Mouse (Mus musculus) heart, embryonic 15.5 days (tissue): ENCODE results near the gene Tmem176b. TPM values are rescaled to one million over a fixed set of nuclear protein-coding genes. Genes with fewer than 3 reads are reported as not detected.
"Not testable (repeated sequence)": the region's sequence is repeated elsewhere in the genome, so short reads cannot be mapped to it uniquely, and the experiment has no call there.

Experiments
- ATAC-seq: fragments of 200-750 bp; cut with Nextera tagmentation; replicated peaks from 2 replicates; pipeline ENCODE4 v1.8.0; 2017; ENCODE audit warnings: low read depth, moderate TSS enrichment; ENCODE audit not compliant: insufficient number of reproducible peaks, insufficient read depth, low FRiP score
- H3K27ac ChIP-seq: fragments of 300-500 bp; sonication (generic); 2 replicates; pipeline ENCODE4 v1.5.1; 2015; ENCODE audit warnings: mild to moderate bottlenecking, inconsistent platforms
- H3K27me3 ChIP-seq: fragments of 300-500 bp; sonication (generic); 2 replicates; pipeline ENCODE4 v1.6.1; 2015; ENCODE audit warnings: inconsistent platforms
- H3K36me3 ChIP-seq: fragments of 300-500 bp; sonication (generic); 2 replicates; pipeline ENCODE4 v1.6.1; 2015; ENCODE audit warnings: mild to moderate bottlenecking, inconsistent platforms
- H3K4me1 ChIP-seq: fragments of 300-500 bp; sonication (generic); replicated peaks from 2 replicates; pipeline ENCODE4 v1.6.1; 2015; ENCODE audit warnings: inconsistent platforms
- H3K4me2 ChIP-seq: fragments of 300-500 bp; sonication (generic); 2 replicates; pipeline ENCODE4 v1.6.1; 2015; ENCODE audit warnings: inconsistent platforms, mild to moderate bottlenecking, moderate library complexity
- H3K4me3 ChIP-seq: fragments of 300-500 bp; sonication (generic); 2 replicates; pipeline ENCODE4 v1.5.1; 2015; ENCODE audit warnings: mild to moderate bottlenecking, inconsistent platforms
- H3K9ac ChIP-seq: fragments of 300-500 bp; sonication (generic); 2 replicates; pipeline ENCODE4 v1.6.1; 2015; ENCODE audit warnings: mild to moderate bottlenecking, inconsistent platforms
- H3K9me3 ChIP-seq: fragments of 300-500 bp; sonication (generic); replicated peaks from 2 replicates; pipeline ENCODE4 v1.6.1; 2016; ENCODE audit warnings: inconsistent platforms
- WGBS: fragments of 180-500 bp; shearing (Covaris S2); methylation state at CpG from one replicate; pipeline ENCODE4 v1.1.7; 2015; ENCODE audit warnings: mixed read lengths; 5-methylcytosine and 5-hydroxymethylcytosine counted together
- polyA plus RNA-seq: library from polyadenylated mRNA; unstranded; fragments of >200 nt; fragmentation: Nextera tagmentation; extraction: Ambion mirVana; gene quantifications from 2 replicates; pipeline ENCODE4 v1.2.1, GENCODE M21; 2015

Gene Tmem176b
- polyA plus RNA-seq: 191 and 255 TPM in 2 replicates

DNA sequence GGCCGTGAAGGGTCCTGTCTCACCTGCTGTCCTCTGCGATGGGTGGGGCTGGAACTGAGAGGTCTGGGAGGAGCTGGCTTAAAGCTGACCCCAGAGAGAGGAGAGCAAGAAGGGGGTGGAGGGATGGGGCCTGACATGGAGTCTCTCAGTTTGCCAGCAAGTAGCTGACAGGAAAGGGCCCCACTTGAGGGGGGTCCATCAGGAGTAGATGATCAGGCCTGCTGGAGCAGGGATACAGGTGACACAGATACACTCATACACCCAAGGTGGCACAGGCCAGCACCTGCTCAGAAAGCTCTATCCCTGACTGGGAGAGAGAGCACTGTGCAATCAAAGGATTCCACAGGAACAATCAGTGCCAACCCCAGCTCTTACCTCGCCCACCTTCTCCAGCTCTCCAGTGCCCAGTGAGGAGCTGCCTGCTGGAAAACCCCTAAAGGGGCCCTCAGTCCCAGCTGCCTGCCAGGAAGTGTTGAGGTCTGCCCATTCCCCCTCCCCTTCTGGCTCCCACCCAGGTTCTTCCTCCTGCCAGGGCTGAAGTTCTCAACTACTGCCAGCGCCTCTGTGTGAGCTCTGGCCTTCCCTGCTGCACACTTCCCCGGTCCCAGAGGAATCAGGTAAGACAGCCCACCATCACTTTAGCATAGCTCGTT, at the start of gene Tmem176b:
Gene Tmem176b (minus strand): TSS at position 524 of the 653 bp plus-strand sequence.
- H3K36me3 ChIP-seq: peaks cover 19% of the 10 kb centered on the region; the same call in 1 of the 2 replicates
- peak within 1 kb of the TSS; percentile 61 for H3K4me3 ChIP-seq

DNA sequence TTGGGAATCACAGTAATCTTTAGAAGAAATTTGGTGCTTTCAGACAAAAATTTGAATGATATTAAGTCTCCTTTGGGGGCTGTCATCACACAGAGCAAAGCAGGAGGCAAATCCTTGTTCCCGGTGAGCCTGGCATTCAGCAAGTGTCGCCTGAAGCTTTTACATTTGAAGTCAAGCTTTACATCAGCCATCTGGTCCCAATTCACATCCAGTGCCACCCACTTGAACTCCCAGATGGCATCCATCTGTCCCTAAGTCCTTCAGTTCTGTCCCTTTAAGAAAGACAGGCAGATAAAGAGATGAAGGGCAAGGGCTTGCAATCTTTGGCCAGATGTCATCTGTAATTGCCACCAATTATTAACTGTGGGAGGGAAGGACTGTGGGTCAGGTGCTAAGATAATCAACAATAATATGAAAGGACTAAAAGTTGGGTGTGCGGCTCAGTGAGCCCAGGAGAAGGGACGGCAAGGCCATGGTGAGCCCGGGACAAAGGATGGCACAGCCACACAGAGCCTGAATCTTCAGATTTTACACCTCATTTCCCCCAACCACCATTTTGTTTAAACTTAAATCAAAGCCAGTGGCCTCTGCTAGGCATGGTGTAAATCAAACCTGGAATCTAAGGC, 35.3 kb upstream of the Tmem176b start:
- Histone ChIP-seq H3K36me3 (no peaks in the 10 kb centered on the region), H3K9me3 (no peaks in the 10 kb centered on the region), H3K27ac (no peak overlapping the region), H3K4me2 (no peak overlapping the region), H3K4me1 (no peaks in the 10 kb centered on the region), H3K27me3 (no peaks in the 10 kb centered on the region), H3K4me3 (no peak overlapping the region), H3K9ac (no peak overlapping the region)
- no peak for ATAC-seq
- 77% methylated on average over 5 of the region's 5 CpGs for WGBS

More for the DNA sequence above, at the start of gene Tmem176b:
- no peaks in the 10 kb centered on the region for H3K27me3 ChIP-seq
- peak within 1 kb of the TSS; percentile 94 for H3K27ac ChIP-seq
- peak within 1 kb of the TSS; percentile 78 for H3K4me2 ChIP-seq
- H3K9me3 ChIP-seq: no peaks in the 10 kb centered on the region
- WGBS: under 1% methylated on average over 6 of the region's 6 CpGs
- ATAC-seq: peak; percentile 93
- H3K4me1 ChIP-seq: peaks cover 40% of the 10 kb centered on the region
- peak within 1 kb of the TSS; percentile 66 for H3K9ac ChIP-seq

DNA sequence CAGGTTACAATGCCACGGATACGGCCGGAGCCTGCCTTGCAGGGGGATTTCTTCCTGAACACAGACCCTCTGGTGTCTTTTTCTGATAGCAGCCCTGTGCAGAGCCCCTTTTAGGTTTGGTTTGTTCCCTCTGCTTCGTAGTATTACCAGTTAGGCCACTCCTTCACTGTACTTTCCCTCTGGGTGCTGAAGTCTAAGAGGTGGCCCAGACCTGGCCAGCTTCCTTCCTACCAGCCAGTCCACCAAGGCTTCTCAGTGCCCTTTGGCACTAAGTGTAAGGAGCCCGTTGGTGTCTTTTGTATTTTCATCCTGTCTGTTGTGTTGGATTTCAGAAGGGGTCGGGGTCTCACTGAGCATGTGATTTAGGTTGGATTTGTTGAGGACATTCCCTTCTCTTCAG, 34.2 kb upstream of the Tmem176b start:
- Histone ChIP-seq H3K9ac (no peak overlapping the region), H3K27ac (no peak overlapping the region), H3K4me3 (no peak overlapping the region), H3K27me3 (no peaks in the 10 kb centered on the region), H3K4me2 (no peak overlapping the region), H3K9me3 (no peaks in the 10 kb centered on the region), H3K36me3 (no peaks in the 10 kb centered on the region), H3K4me1 (no peaks in the 10 kb centered on the region)
- 77% methylated on average over 6 of the region's 6 CpGs for WGBS
- ATAC-seq: no peak

DNA sequence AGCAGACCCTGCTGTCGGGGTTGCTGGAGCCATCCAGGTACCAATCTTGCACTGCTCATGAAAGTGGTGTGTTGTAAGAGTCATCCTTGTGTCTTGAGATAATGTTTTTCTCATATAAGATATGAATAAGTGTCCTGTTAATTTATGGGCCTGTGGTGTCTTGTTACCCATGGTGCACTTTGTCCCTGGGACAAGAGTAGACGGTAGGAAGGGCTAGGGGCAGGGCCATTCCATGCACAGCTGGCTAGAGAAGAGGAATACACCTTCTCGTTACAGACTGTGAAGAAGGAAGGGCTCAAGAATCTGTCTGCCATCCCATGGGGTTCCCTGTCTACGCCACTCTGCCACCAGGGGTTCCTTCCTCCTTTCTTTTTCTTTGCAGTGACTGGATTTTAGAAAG, 33.3 kb upstream of the Tmem176b start:
- no peak overlapping the region for H3K4me2 ChIP-seq
- H3K36me3 ChIP-seq: no peaks in the 10 kb centered on the region
- no peak overlapping the region for H3K4me3 ChIP-seq
- H3K9ac ChIP-seq: no peak overlapping the region
- no peak for ATAC-seq
- H3K4me1 ChIP-seq: no peaks in the 10 kb centered on the region
- H3K27me3 ChIP-seq: no peaks in the 10 kb centered on the region
- 73% methylated on average over 4 of the region's 4 CpGs for WGBS
- no peaks in the 10 kb centered on the region for H3K9me3 ChIP-seq
- no peak overlapping the region for H3K27ac ChIP-seq

DNA sequence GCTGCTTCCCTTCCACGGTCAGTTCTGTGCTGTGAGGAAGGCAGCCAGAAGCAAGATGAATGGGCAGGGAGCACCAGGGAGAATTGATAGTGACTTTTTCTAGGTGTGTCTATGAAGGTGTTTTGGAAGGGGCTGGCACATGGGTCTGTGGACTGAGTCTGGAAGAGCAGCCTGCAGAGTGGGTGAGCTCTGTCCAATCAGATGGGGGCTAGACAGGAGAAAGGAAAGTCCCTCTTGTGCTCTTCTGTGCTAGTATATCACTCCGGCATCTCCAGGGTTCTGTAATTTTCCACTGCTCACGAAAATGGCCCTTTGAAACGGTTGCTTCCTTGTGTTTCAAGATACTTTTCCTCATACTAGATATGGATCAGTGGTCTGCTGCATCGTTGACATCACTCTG, 31.3 kb upstream of the Tmem176b start, which contains the start of gene Aoc1:
Gene Aoc1 (plus strand): TSS at position 301 of the 400 bp plus-strand sequence.
- H3K27ac ChIP-seq: no peak within 1 kb of the TSS
- no peak within 1 kb of the TSS for H3K9ac ChIP-seq
- H3K4me3 ChIP-seq: no peak within 1 kb of the TSS
- no peaks in the 10 kb centered on the region for H3K4me1 ChIP-seq
- H3K4me2 ChIP-seq: no peak within 1 kb of the TSS
- no peaks in the 10 kb centered on the region for H3K36me3 ChIP-seq
- no peak for ATAC-seq
- H3K27me3 ChIP-seq: no peaks in the 10 kb centered on the region
- H3K9me3 ChIP-seq: no peaks in the 10 kb centered on the region
- 72% methylated on average over 5 of the region's 5 CpGs for WGBS

DNA sequence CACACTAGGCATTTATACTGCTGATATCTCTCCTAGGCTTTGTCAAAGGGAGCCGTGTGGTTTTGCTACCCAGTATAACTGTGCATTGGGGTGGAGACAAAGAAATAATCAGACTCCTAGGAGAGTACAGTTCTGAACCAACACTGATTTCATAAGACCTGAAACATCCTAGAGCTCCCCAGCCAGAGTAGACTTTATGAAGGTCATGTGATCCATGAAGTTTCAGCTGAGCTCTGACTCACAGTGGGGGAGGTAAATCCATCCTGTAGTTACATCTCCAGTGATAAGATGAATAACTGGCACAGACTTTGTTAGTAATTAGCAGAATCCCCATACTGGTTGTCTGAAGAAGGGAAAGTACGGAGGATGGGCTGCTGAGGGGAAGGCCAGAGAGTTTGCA, 28.5 kb upstream of the Tmem176b start:
- Histone ChIP-seq H3K27ac (no peak overlapping the region), H3K27me3 (no peaks in the 10 kb centered on the region), H3K4me2 (no peak overlapping the region), H3K9ac (no peak overlapping the region), H3K9me3 (no peaks in the 10 kb centered on the region), H3K4me3 (no peak overlapping the region), H3K4me1 (no peaks in the 10 kb centered on the region), H3K36me3 (no peaks in the 10 kb centered on the region)
- 58% methylated on average over 2 of the region's 2 CpGs for WGBS
- no peak for ATAC-seq

DNA sequence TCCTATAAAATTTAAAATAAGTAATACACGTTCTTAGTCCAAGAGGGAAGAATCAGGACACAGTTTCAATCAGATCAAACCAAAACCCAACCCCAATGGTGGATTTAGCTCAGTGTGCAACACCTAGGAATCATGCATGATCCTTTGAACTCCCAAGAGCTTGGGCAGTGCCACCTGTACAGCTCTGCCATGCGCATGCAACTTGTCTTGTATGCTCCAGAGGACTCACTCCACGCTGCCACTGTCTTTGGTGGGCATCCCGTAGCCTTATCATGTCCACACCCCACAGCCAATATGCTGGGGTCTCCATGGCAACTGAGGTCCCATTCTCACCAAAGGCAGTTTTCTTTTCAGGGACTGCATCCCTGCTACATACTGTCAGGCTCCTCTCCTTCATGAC, 25.9 kb upstream of the Tmem176b start:
- no peaks in the 10 kb centered on the region; the same call in 1 of the 2 replicates for H3K4me1 ChIP-seq
- H3K27me3 ChIP-seq: no peaks in the 10 kb centered on the region
- H3K4me2 ChIP-seq: no peak overlapping the region
- H3K36me3 ChIP-seq: no peaks in the 10 kb centered on the region
- no peak overlapping the region for H3K27ac ChIP-seq
- ATAC-seq: no peak
- H3K9me3 ChIP-seq: no peaks in the 10 kb centered on the region
- 68% methylated on average over 4 of the region's 4 CpGs for WGBS
- no peak overlapping the region for H3K4me3 ChIP-seq
- H3K9ac ChIP-seq: no peak overlapping the region

DNA sequence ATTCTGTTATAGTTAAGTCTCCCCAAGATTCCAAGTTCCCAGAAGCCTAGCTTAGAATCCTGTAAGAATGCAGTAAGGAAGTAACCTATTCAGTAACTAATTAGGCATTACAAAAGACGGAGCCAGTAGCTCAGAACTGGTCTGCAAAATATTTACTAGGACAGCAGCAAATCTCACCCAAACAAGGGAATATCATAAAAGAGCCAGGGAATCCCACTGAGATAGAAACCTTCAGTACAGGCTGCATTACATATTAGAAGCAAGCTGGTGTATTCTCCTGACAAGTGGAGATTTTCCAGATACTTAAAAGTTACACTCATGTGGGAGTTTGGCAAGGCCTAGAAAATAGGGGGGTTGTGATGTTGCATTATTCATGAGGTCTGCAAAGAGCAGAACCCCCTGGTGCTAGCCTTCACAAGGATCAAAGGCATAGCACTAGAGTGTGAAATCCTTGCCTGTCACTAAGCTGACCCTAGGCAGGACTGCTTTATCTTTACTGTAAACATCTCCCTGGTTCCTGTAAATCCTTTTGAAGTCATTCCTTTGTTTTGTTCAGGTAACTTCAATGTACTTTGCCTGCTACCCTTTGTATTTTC, 25.2 kb upstream of the Tmem176b start:
- not testable (repeated sequence) for H3K4me2 ChIP-seq, H3K4me3 ChIP-seq, H3K9me3 ChIP-seq, H3K27me3 ChIP-seq, H3K27ac ChIP-seq, ATAC-seq, H3K36me3 ChIP-seq, H3K9ac ChIP-seq, H3K4me1 ChIP-seq
- WGBS: 55% methylated on average over 1 of the region's 1 CpGs

DNA sequence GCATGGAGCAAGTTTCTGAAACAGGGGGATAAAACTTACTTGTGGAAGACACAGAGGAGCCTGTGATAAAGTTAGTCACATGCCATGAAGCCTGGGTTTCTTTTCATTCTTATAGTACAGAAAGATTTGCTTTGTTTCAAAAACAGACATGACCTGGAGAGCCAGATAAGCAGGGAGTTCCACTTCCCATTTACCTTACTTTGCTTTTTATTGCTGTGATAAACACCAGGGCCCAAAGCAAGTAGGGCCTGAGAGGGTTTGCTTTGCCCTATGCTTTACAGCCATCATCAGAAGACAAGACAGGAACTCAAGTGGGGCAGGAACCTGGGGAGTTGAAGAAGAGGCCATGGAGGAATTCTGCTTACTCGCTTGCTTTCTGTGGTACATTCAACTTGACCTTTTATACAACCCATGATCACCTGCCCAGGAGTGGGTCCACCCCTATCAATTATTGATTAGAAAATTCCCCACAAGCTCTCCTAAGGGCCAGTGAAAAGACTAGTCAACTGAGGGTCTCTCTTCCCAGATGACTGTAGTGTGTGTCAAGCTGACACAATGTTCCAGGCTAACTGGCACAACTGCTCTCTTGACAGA, 24.0 kb upstream of the Tmem176b start:
- ATAC-seq: no peak
- Histone ChIP-seq H3K9me3 (no peaks in the 10 kb centered on the region), H3K36me3 (no peaks in the 10 kb centered on the region), H3K9ac (no peak overlapping the region), H3K4me3 (no peak overlapping the region), H3K4me1 (peaks cover 7% of the 10 kb centered on the region), H3K27me3 (no peaks in the 10 kb centered on the region), H3K27ac (no peak overlapping the region), H3K4me2 (no peak overlapping the region)
- WGBS: 92% methylated on average over 1 of the region's 1 CpGs

DNA sequence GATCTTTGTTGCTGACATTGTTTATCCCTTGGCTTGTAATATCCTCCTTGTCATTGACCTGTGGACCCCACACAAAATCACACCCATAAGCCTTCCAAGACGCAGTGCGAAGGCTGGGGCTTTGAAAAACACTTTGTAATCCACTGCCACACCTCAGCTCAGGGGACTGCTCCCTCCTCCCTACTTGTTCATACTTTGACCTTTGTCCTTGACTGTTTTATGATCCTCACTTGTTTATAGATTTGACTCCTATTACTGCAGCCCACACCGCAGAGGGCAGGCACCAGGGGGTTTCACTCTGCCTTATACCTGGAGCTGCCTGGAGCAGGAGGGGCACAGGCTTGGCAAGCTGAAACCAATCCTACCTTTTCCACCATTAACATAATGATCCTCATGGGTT, 23.4 kb upstream of the Tmem176b start:
- Histone ChIP-seq H3K9me3 (no peaks in the 10 kb centered on the region), H3K36me3 (no peaks in the 10 kb centered on the region), H3K4me2 (no peak overlapping the region), H3K4me3 (no peak overlapping the region), H3K27me3 (no peaks in the 10 kb centered on the region), H3K27ac (no peak overlapping the region), H3K4me1 (peaks cover 7% of the 10 kb centered on the region), H3K9ac (no peak overlapping the region)
- 70% methylated on average over 3 of the region's 3 CpGs for WGBS
- ATAC-seq: no peak

DNA sequence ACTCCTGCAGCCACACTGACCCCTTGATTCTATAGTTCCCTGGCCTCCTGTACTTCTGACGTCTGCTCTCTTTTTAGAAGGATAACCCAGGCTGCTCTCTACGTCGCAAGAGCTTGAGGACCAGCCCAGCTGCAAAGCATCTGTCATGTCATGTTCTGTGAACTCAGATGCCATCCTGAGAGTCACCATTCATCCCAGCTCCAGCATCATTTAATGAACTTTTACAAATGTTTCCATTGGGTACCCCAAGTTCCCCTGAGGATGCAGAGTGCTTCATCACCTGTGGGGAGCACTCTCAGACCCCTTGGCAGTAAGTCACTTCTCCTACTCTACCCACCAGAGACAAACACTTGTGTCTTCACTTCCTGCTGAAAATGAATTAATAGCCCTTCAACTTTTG, 22.9 kb upstream of the Tmem176b start:
- no peak overlapping the region for H3K9ac ChIP-seq
- no peak for ATAC-seq
- peaks cover 7% of the 10 kb centered on the region for H3K4me1 ChIP-seq
- no peak overlapping the region for H3K27ac ChIP-seq
- H3K4me2 ChIP-seq: no peak overlapping the region
- no peak overlapping the region for H3K4me3 ChIP-seq
- H3K27me3 ChIP-seq: no peaks in the 10 kb centered on the region
- no peaks in the 10 kb centered on the region for H3K36me3 ChIP-seq
- H3K9me3 ChIP-seq: no peaks in the 10 kb centered on the region
- 57% methylated on average over 3 of the region's 3 CpGs for WGBS
